Mouse (Mus musculus) frontal cortex, postnatal 36 days (tissue): Measurements from ENCODE around the gene Atxn2l.

Source experiments
- DNase-seq, 2 experiments: peaks; one replicate each; pipeline ENCODE4 v3.0.0; 2022; ENCODE audit warnings: low spot score in 2 of 2

Atxn2l gene

GRCm38 (mm10) chr7:126463004-126463403, 40.2 kb downstream of the Atxn2l start, which contains the start of gene Atp2a1:
TSS of gene Atp2a1 (minus strand) at chr7:126463108.
- no peak for DNase-seq

- DNase-seq: no peak
Observed at GRCm38 (mm10) chr7:126461626-126462025, 41.6 kb downstream of the Atxn2l start.

- no peak for DNase-seq
Observed at GRCm38 (mm10) chr7:126460623-126461399, 42.4 kb downstream of the Atxn2l start.

GRCm38 (mm10) chr7:126458844-126459618, 44.2 kb downstream of the Atxn2l start:
- no peak for DNase-seq

- no peak for DNase-seq
Observed at GRCm38 (mm10) chr7:126458225-126458624, 45.0 kb downstream of the Atxn2l start.

GRCm38 (mm10) chr7:126456382-126457266, 46.6 kb downstream of the Atxn2l start:
- DNase-seq: no peak

- no peak for DNase-seq
Observed at GRCm38 (mm10) chr7:126455242-126455641, 48.0 kb downstream of the Atxn2l start.

- DNase-seq: no peak
Observed at GRCm38 (mm10) chr7:126453861-126454260, 49.4 kb downstream of the Atxn2l start.

GRCm38 (mm10) chr7:126452244-126452643, 51.0 kb downstream of the Atxn2l start:
- DNase-seq: no peak

- DNase-seq: no peak
Observed at GRCm38 (mm10) chr7:126450641-126451040, 52.6 kb downstream of the Atxn2l start.

GRCm38 (mm10) chr7:126449991-126450390, 53.2 kb downstream of the Atxn2l start:
- DNase-seq: no peak

- no peak for DNase-seq
Observed at GRCm38 (mm10) chr7:126448481-126448880, 54.8 kb downstream of the Atxn2l start.

GRCm38 (mm10) chr7:126446217-126446616, 57.0 kb downstream of the Atxn2l start:
- DNase-seq: no peak

- DNase-seq: no peak
Observed at GRCm38 (mm10) chr7:126445104-126445815, 58.0 kb downstream of the Atxn2l start.

- no peak for DNase-seq
Observed at GRCm38 (mm10) chr7:126444536-126444935, 58.7 kb downstream of the Atxn2l start.

GRCm38 (mm10) chr7:126443997-126444396, 59.2 kb downstream of the Atxn2l start:
- DNase-seq: no peak
